Mouse (Mus musculus) cortical plate, adult 2 months (tissue): ENCODE measurements at regions not wholly inside any gene's neighbourhood (a gene's known extent, or its start where the extent isn't known, plus 50 kb on each side); places are given as distances from the start of the nearest gene placed in this dataset.

Source experiments
- CTCF ChIP-seq: fragments of 200-500 bp; IDR thresholded peaks from 2 replicates; pipeline ENCODE4 v1.5.1; 2011; ENCODE audit warnings: mild to moderate bottlenecking, control low read depth, low read length; ENCODE audit not compliant: insufficient read depth; ENCODE audit errors: extremely low read depth
- POLR2A ChIP-seq: fragments of 200-500 bp; IDR thresholded peaks from 2 replicates; pipeline ENCODE4 v1.6.1; 2011; ENCODE audit warnings: mild to moderate bottlenecking, low read length, control low read depth; ENCODE audit not compliant: insufficient read depth; ENCODE audit errors: extremely low read depth

- TF ChIP-seq POLR2A (no peak), CTCF (no peak)
These were observed 216.8 kb downstream of the Sp3 start for GRCm38 (mm10) chr2:72763454-72763853.
